Mouse (Mus musculus): ENCODE data around the gene Ccdc28a. TPM values are rescaled to one million over a fixed set of nuclear protein-coding genes. Genes with fewer than 3 reads are reported as not detected.

Ccdc28a gene
- polyA plus RNA-seq (2014; fragmentation: Nextera tagmentation; extraction: Ambion mirVana), result 7.9 and 8.3 TPM in 2 replicates

DNA sequence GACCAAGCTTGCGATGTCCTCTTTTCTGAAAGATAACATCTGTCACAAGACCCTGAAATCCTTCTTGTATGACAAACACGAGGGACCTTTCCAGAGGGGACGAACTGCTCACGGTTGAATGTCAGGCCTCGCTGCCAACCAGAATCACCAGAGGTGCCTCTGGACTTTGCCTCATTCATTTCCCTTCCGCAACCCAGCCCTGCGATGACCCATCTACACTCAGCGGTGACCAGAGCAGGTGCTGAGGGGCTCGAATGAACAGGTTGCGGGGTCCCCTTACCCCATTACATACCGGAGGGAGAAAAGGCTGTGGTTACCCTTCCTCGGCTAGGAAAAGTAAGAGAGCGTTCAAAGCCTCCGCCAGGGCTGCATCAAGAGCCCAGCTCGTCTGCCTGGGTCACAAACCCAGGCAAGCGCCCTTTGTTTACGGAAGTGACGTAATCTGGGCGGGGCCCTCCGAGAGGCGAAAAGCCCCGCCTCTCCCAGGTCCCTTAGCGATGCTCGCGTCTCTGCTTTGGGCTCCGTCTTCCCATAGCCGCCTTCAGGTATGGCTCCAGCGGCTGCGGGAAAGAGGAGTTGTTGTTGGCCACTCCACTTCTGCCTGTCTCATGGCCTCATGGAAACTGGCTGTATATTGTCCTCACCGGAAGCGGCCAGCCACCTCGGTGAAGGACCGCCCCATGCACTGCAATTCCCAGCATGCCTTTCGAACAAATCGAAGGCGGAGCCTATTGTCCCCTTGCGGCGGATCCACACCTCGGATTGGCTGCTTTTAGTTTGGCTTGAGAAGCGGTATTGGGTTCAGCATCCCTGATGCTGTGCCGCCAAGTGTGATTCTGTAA lies at the start of gene Ccdc28a:
Gene Ccdc28a (minus strand): TSS at position 439 of the 842 bp plus-strand sequence.
- H3K9ac ChIP-seq (replicated peaks; ENCODE audit: low read length), result peak within 1 kb of the TSS; percentile 71
- no peaks in the 10 kb centered on the region for H3K36me3 ChIP-seq (ENCODE audit: control insufficient read depth, insufficient read depth, low read length)
- peak within 1 kb of the TSS; percentile 57 for H3K4me2 ChIP-seq (ENCODE audit: low read length)
- H3K4me3 ChIP-seq (replicated peaks; ENCODE audit: low read depth, low read length), result peak within 1 kb of the TSS; percentile 70
- H3K9me3 ChIP-seq (ENCODE audit: control insufficient read depth, low read length), result no peaks in the 10 kb centered on the region
- H3K27ac ChIP-seq (replicated peaks; ENCODE audit: low read depth, low read length), result peak within 1 kb of the TSS; percentile 87
- DNase-seq, result peak; percentile 98
- no peaks in the 10 kb centered on the region for H3K27me3 ChIP-seq (ENCODE audit: control insufficient read depth, insufficient read depth, low read length)
- WGBS, result 1% methylated on average over 41 of the region's 41 CpGs
- peak; percentile 99 for ATAC-seq (ENCODE audit: low FRiP score, low TSS enrichment)
- no peaks in the 10 kb centered on the region; the same call in 1 of the 2 replicates for H3K4me1 ChIP-seq (ENCODE audit: control insufficient read depth, insufficient read depth, low read length)

DNA sequence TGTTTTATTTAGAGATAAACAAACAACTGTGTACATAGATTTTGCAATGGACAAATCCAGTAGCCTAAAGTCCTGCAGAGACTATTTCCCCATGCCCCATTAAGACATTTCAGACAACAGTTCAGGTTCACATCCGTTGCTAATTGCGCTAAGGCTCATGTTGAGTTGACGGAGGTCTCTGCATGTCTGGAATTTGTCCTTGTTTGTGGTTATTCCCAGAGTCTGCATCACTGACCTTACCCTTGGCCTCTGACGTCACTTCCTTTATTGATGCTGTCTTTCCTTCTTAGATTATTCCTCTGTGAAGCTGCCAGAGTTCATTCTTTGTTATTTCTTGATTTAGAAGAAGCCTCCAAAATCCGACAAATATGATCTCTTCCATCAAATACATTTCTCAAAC lies 49.2 kb upstream of the Ccdc28a start:
- WGBS, result 92% methylated on average over 5 of the region's 5 CpGs
- Histone ChIP-seq H3K4me3 (replicated peaks; ENCODE audit: low read depth, low read length) (no peak overlapping the region), H3K4me1 (ENCODE audit: control insufficient read depth, insufficient read depth, low read length) (no peaks in the 10 kb centered on the region), H3K27me3 (ENCODE audit: control insufficient read depth, insufficient read depth, low read length) (no peaks in the 10 kb centered on the region), H3K9ac (replicated peaks; ENCODE audit: low read length) (no peak overlapping the region), H3K9me3 (ENCODE audit: control insufficient read depth, low read length) (no peaks in the 10 kb centered on the region), H3K36me3 (ENCODE audit: control insufficient read depth, insufficient read depth, low read length) (no peaks in the 10 kb centered on the region), H3K27ac (replicated peaks; ENCODE audit: low read depth, low read length) (no peak overlapping the region), H3K4me2 (ENCODE audit: low read length) (no peak overlapping the region)
- ATAC-seq (ENCODE audit: low FRiP score, low TSS enrichment), result no peak
- no peak for DNase-seq

DNA sequence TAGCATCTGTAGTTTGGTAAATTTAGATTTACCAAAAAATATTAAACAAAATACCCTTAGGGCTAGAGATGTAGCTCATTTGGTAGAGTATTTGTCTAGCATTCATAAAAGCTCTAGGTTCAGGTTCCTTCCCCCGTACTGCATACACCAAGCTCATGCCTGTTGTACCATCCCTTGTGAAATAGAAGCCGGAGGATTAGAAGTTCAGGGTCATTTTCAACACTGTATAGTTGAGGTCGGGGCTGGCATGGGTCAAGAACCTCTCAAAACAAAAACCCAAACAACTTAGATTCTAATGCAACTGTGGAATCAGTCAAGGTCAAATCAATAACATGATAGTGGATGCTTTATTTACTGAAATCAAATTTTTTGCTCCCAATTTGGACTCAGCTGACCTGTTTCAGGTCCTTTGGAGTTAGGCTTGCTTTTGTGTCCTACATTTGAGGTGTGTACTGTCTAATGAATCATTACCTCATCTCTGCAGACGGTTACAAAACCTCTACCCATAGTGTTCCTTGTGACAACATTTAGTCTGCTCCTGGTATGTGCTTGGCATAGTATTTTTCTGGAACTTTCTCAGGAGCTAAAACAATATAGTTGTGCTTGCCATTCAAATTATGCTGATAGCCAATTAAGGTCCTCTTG lies 41.4 kb upstream of the Ccdc28a start:
- no peak overlapping the region for H3K4me2 ChIP-seq (ENCODE audit: low read length)
- H3K27ac ChIP-seq (replicated peaks; ENCODE audit: low read depth, low read length), result no peak overlapping the region
- H3K36me3 ChIP-seq (ENCODE audit: control insufficient read depth, insufficient read depth, low read length), result no peaks in the 10 kb centered on the region
- H3K4me3 ChIP-seq (replicated peaks; ENCODE audit: low read depth, low read length), result no peak overlapping the region
- 88% methylated on average over 4 of the region's 4 CpGs for WGBS
- no peak for DNase-seq
- ATAC-seq (ENCODE audit: low FRiP score, low TSS enrichment), result no peak
- no peak overlapping the region for H3K9ac ChIP-seq (replicated peaks; ENCODE audit: low read length)
- no peaks in the 10 kb centered on the region for H3K4me1 ChIP-seq (ENCODE audit: control insufficient read depth, insufficient read depth, low read length)
- H3K27me3 ChIP-seq (ENCODE audit: control insufficient read depth, insufficient read depth, low read length), result no peaks in the 10 kb centered on the region
- H3K9me3 ChIP-seq (ENCODE audit: control insufficient read depth, low read length), result no peaks in the 10 kb centered on the region

DNA sequence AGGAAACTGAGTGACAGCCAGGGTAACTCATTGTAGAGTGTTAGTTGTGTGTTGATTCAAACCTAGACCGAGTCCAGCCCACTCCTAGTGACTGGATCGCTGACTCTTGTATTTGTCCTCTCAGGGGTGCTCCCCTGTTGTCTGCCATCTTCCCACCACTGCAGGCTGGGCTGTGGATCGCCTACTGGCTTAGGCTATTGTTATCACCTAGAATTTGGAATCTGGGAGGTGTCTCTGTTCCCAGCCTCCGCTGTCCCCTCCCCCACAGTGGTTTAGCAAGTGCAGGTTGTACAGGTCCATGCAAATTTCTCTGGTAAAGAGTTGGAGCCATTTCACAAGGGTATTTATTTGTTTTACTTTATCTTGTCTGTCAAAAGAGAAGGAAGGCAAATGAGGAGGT lies 16.5 kb upstream of the Ccdc28a start:
- Histone ChIP-seq H3K27ac (replicated peaks; ENCODE audit: low read depth, low read length) (no peak overlapping the region), H3K9ac (replicated peaks; ENCODE audit: low read length) (no peak overlapping the region), H3K4me1 (ENCODE audit: control insufficient read depth, insufficient read depth, low read length) (no peaks in the 10 kb centered on the region), H3K9me3 (ENCODE audit: control insufficient read depth, low read length) (no peaks in the 10 kb centered on the region), H3K36me3 (ENCODE audit: control insufficient read depth, insufficient read depth, low read length) (no peaks in the 10 kb centered on the region), H3K4me2 (ENCODE audit: low read length) (no peak overlapping the region), H3K4me3 (replicated peaks; ENCODE audit: low read depth, low read length) (no peak overlapping the region), H3K27me3 (ENCODE audit: control insufficient read depth, insufficient read depth, low read length) (no peaks in the 10 kb centered on the region)
- no peak for DNase-seq
- no peak for ATAC-seq (ENCODE audit: low FRiP score, low TSS enrichment)
- 69% methylated on average over 4 of the region's 4 CpGs for WGBS

DNA sequence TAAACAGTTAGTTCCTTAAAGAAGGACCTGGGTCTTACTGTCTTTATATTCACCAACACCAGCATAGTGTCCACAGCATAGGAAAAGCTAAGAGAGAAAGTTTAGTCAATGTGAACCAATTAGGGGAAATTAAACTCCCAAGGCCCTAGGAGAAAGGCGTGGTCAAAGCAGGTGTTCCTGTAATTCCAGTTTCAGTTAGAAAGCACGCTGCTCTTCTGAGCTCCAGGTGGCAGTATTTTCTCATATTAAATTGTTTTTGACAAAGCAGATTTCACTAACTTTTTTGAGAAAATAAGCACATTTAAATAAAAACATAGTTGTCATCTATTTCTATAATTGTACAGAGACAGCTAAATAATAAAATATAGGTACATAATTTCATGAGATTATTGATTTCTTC lies 8.8 kb upstream of the Ccdc28a start:
- peak; percentile 29 for DNase-seq
- no peak overlapping the region for H3K4me2 ChIP-seq (ENCODE audit: low read length)
- H3K27ac ChIP-seq (replicated peaks; ENCODE audit: low read depth, low read length), result no peak overlapping the region
- WGBS, result 64% methylated on average over 2 of the region's 2 CpGs
- no peaks in the 10 kb centered on the region for H3K36me3 ChIP-seq (ENCODE audit: control insufficient read depth, insufficient read depth, low read length)
- no peak for ATAC-seq (ENCODE audit: low FRiP score, low TSS enrichment)
- no peak overlapping the region for H3K9ac ChIP-seq (replicated peaks; ENCODE audit: low read length)
- no peaks in the 10 kb centered on the region for H3K9me3 ChIP-seq (ENCODE audit: control insufficient read depth, low read length)
- no peak overlapping the region for H3K4me3 ChIP-seq (replicated peaks; ENCODE audit: low read depth, low read length)
- no peaks in the 10 kb centered on the region for H3K27me3 ChIP-seq (ENCODE audit: control insufficient read depth, insufficient read depth, low read length)
- no peaks in the 10 kb centered on the region for H3K4me1 ChIP-seq (ENCODE audit: control insufficient read depth, insufficient read depth, low read length)

DNA sequence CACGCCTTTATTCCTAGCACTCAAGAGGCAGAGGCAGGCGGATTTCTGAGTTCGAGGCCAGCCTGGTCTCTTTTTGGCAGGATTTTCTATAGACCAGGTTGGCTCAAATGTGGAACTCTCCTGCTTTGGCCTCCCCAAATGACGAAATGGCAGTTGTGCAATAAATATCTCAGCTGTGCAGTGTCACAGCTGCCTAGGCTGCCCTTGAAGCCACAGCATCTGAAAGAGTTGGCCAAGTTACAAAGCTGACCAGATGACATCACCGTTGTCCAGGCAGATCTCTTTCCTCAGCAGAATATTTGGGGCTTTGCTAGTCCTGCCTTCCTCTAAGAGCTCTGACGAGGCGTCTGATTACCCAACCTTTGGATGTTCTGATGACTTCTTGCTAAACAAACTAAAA lies 2.4 kb upstream of the Ccdc28a start:
- Histone ChIP-seq H3K36me3 (ENCODE audit: control insufficient read depth, insufficient read depth, low read length) (no peaks in the 10 kb centered on the region), H3K4me3 (replicated peaks; ENCODE audit: low read depth, low read length) (no peak overlapping the region), H3K4me2 (ENCODE audit: low read length) (no peak overlapping the region), H3K27ac (replicated peaks; ENCODE audit: low read depth, low read length) (no peak overlapping the region), H3K27me3 (ENCODE audit: control insufficient read depth, insufficient read depth, low read length) (no peaks in the 10 kb centered on the region), H3K4me1 (ENCODE audit: control insufficient read depth, insufficient read depth, low read length) (no peaks in the 10 kb centered on the region; the same call in 1 of the 2 replicates), H3K9ac (replicated peaks; ENCODE audit: low read length) (no peak overlapping the region), H3K9me3 (ENCODE audit: control insufficient read depth, low read length) (no peaks in the 10 kb centered on the region)
- 93% methylated on average over 7 of the region's 7 CpGs for WGBS
- no peak for ATAC-seq (ENCODE audit: low FRiP score, low TSS enrichment)
- DNase-seq, result no peak

DNA sequence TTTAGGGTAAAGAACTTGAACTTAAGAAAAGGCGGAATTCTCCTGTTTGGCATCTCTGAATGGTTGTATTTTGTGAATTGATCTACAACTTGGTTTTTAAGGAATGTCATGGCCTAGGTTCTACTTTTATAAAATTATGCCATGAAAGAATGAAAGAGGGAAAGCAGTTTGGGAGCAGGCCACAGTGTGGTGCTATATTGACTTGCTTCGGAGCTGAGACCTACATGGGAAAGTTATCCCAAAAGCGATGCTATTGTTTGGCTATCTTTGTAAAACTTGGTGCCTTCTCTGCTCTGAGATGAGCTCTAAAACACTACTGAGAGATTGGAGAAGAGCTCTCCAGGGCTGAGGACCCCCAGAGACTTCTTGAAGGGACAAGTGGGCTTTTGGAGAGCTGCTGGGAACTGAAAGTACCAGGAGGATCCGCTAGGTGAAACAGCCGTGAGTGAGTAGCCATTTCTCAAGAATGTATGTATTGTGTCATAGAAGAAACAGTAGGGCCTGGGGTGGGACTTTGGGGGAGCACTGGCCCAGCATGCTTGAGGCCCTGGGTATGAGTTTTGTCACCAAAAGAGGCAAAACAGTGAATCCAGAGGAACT lies 1.6 kb upstream of the Ccdc28a start:
- H3K9ac ChIP-seq (replicated peaks; ENCODE audit: low read length), result no peak overlapping the region

DNA sequence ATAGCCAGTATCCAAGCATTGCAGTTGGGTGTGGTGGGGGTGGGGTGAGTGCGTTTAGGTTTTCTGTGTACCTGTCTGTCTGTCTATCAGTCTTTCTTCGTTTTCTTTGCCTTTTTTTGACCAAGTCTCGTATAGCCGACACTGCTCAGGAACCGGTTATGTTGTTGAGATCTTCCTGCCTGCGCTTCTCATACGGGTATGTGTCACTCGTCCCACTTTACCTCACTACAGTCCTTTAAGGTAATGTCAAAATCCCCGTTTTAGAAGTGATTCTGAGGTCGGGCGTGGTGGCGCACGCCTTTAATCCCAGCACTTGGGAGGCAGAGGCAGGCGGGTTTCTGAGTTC lies 577 bp upstream of the Ccdc28a start:
- Histone ChIP-seq H3K4me2 (ENCODE audit: low read length) (peak overlapping the region; percentile 57), H3K9ac (replicated peaks; ENCODE audit: low read length) (peak overlapping the region; percentile 71; the same call in 1 of the 2 replicates), H3K27me3 (ENCODE audit: control insufficient read depth, insufficient read depth, low read length) (no peaks in the 10 kb centered on the region), H3K36me3 (ENCODE audit: control insufficient read depth, insufficient read depth, low read length) (no peaks in the 10 kb centered on the region), H3K27ac (replicated peaks; ENCODE audit: low read depth, low read length) (0 out of 2 replicates have a peak overlapping the region, but pooled peaks have one; percentile 87), H3K4me1 (ENCODE audit: control insufficient read depth, insufficient read depth, low read length) (no peaks in the 10 kb centered on the region; the same call in 1 of the 2 replicates), H3K9me3 (ENCODE audit: control insufficient read depth, low read length) (no peaks in the 10 kb centered on the region), H3K4me3 (replicated peaks; ENCODE audit: low read depth, low read length) (peak overlapping the region; percentile 70)
- WGBS, result 15% methylated on average over 14 of the region's 14 CpGs
- ATAC-seq (ENCODE audit: low FRiP score, low TSS enrichment) (peak; percentile 57; the same call in 1 of the 2 replicates), DNase-seq (no peak)

More for the DNA sequence above, 1.6 kb upstream of the Ccdc28a start:
- H3K4me1 ChIP-seq (ENCODE audit: control insufficient read depth, insufficient read depth, low read length), result no peaks in the 10 kb centered on the region; the same call in 1 of the 2 replicates
- WGBS, result 76% methylated on average over 5 of the region's 5 CpGs
- ATAC-seq (ENCODE audit: low FRiP score, low TSS enrichment) (no peak), DNase-seq (peak; percentile 10)
- H3K4me3 ChIP-seq (replicated peaks; ENCODE audit: low read depth, low read length), result no peak overlapping the region
- no peak overlapping the region for H3K27ac ChIP-seq (replicated peaks; ENCODE audit: low read depth, low read length)
- no peaks in the 10 kb centered on the region for H3K9me3 ChIP-seq (ENCODE audit: control insufficient read depth, low read length)
- H3K36me3 ChIP-seq (ENCODE audit: control insufficient read depth, insufficient read depth, low read length), result no peaks in the 10 kb centered on the region
- H3K4me2 ChIP-seq (ENCODE audit: low read length), result no peak overlapping the region
- no peaks in the 10 kb centered on the region for H3K27me3 ChIP-seq (ENCODE audit: control insufficient read depth, insufficient read depth, low read length)

All from midbrain, embryonic 14.5 days (tissue).